ENCODE assay signal across 9 mouse cellular contexts in genomic region chr4:127435076-127435475, GRCm38 (mm10).
A peak's percentile ranks its signal among the peaks of the same experiment; 100 is the strongest.
DNase-seq lines count a peak whose midpoint lies in the region; ATAC-seq and TF ChIP-seq lines count a peak whose summit lies in the region.
"Had no signal": no experiment of that assay in that cellular context is flagged by ENCODE, and none has a peak within 500 bp of the region (broad histone marks: within the 10 kb centered on the region; RNA-seq: fewer than 3 reads in every experiment).

No protein-coding gene starts in this region.

- 0 out of 2 replicates have a peak overlapping the region, but pooled peaks have one; percentile 18 for H3K4me3 ChIP-seq in midbrain, embryonic 10.5 days
- H3K4me3 ChIP-seq in midbrain, embryonic 15.5 days = no peak overlapping the region
- no peak overlapping the region for H3K4me3 ChIP-seq in limb, embryonic 12.5 days (replicated peaks)
- no peak overlapping the region for H3K4me3 ChIP-seq in olfactory bulb, adult 2 months (ENCODE audit: insufficient read depth, low read depth, low read length)
- H3K4me3 ChIP-seq: limb, embryonic 15.5 days had no signal

- H3K9ac ChIP-seq in midbrain, embryonic 15.5 days = no peak overlapping the region
- H3K9ac ChIP-seq in limb, embryonic 12.5 days (replicated peaks) = no peak overlapping the region
- H3K9ac ChIP-seq: limb, embryonic 15.5 days had no signal

- ATAC-seq in midbrain, embryonic 15.5 days (replicated peaks) = no peak
- no peak for ATAC-seq in limb, embryonic 12.5 days (ENCODE audit: insufficient number of reproducible peaks, insufficient read depth, low FRiP score, low TSS enrichment, low read depth)

- WGBS in midbrain, embryonic 10.5 days = 32% methylated on average over 8 of the region's 8 CpGs
- WGBS in midbrain, embryonic 15.5 days = 30% methylated on average over 8 of the region's 8 CpGs
- 20% methylated on average over 8 of the region's 8 CpGs for WGBS in limb, embryonic 12.5 days
- 33% methylated on average over 8 of the region's 8 CpGs for WGBS in olfactory bulb, adult 2 months

- no peaks in the 10 kb centered on the region for H3K9me3 ChIP-seq in midbrain, embryonic 10.5 days (replicated peaks)
- no peaks in the 10 kb centered on the region for H3K9me3 ChIP-seq in midbrain, embryonic 15.5 days
- H3K9me3 ChIP-seq in limb, embryonic 12.5 days = no peaks in the 10 kb centered on the region
- H3K9me3 ChIP-seq: limb, embryonic 15.5 days had no signal

- H3K4me1 ChIP-seq in midbrain, embryonic 10.5 days = peaks cover 7% of the 10 kb centered on the region
- H3K4me1 ChIP-seq in midbrain, embryonic 15.5 days = no peaks in the 10 kb centered on the region
- H3K4me1 ChIP-seq in limb, embryonic 12.5 days (replicated peaks) = peaks cover 18% of the 10 kb centered on the region
- peaks cover 3% of the 10 kb centered on the region for H3K4me1 ChIP-seq in olfactory bulb, adult 2 months (ENCODE audit: control insufficient read depth, insufficient read depth, low read length)

- TF ChIP-seq POLR2A in olfactory bulb, adult 2 months (IDR thresholded peaks at IDR 0.05; ENCODE audit: insufficient read depth, low read depth, low read length) = no peak

- no peaks in the 10 kb centered on the region; the same call in 1 of the 2 replicates for H3K27me3 ChIP-seq in midbrain, embryonic 10.5 days (ENCODE audit: low read depth, poor library complexity, severe bottlenecking)
- H3K27me3 ChIP-seq in midbrain, embryonic 15.5 days (replicated peaks) = no peaks in the 10 kb centered on the region
- H3K27me3 ChIP-seq in limb, embryonic 12.5 days = peaks cover 30% of the 10 kb centered on the region; the same call in 1 of the 2 replicates
- H3K27me3 ChIP-seq: limb, embryonic 15.5 days had no signal

- H3K36me3 ChIP-seq in midbrain, embryonic 10.5 days = no peaks in the 10 kb centered on the region
- H3K36me3 ChIP-seq in midbrain, embryonic 15.5 days (replicated peaks) = no peaks in the 10 kb centered on the region
- no peaks in the 10 kb centered on the region for H3K36me3 ChIP-seq in limb, embryonic 12.5 days
- H3K36me3 ChIP-seq: limb, embryonic 15.5 days had no signal

- TF ChIP-seq CTCF in olfactory bulb, adult 2 months (IDR thresholded peaks at IDR 0.05; ENCODE audit: insufficient read depth, low read depth, low read length) = peak; percentile 46; the same call in 1 of the 2 replicates

- no peak overlapping the region for H3K4me2 ChIP-seq in midbrain, embryonic 15.5 days
- peak overlapping the region; percentile 27; the same call in 1 of the 2 replicates for H3K4me2 ChIP-seq in limb, embryonic 12.5 days
- H3K4me2 ChIP-seq: limb, embryonic 15.5 days had no signal

- H3K27ac ChIP-seq in midbrain, embryonic 10.5 days (replicated peaks) = no peak overlapping the region
- no peak overlapping the region for H3K27ac ChIP-seq in midbrain, embryonic 15.5 days
- no peak overlapping the region for H3K27ac ChIP-seq in limb, embryonic 12.5 days
- no peak overlapping the region for H3K27ac ChIP-seq in olfactory bulb, adult 2 months (ENCODE audit: insufficient read depth, low read depth, low read length)
- H3K27ac ChIP-seq: limb, embryonic 15.5 days had no signal

- intact Hi-C loops in heart, postnatal 10 days (cut with DNase I) = loop anchor here (2.0 kb wide), 1 partner anchor 66 kb away; no protein-coding TSS in a partner anchor

- DNase-seq in midbrain, embryonic 10.5 days (ENCODE audit: low spot score) = peak; percentile 54
- DNase-seq in adrenal gland, adult 2 months = peak; percentile 60
- peak; percentile 56 for DNase-seq in embryo, embryonic 10 days (ENCODE audit: low spot score)
- peak; percentile 60 to 83 for DNase-seq in heart, postnatal 10 days
- no peak for DNase-seq in T-cell, adult 2 months (ENCODE audit: low spot score)
